30 mouse cellular contexts compared by ENCODE assay signal in genomic region chr5:100459468-100459867, GRCm38 (mm10).
"Had no signal": no experiment of that assay in that cellular context is flagged by ENCODE, and none has a peak within 500 bp of the region (broad histone marks: within the 10 kb centered on the region; RNA-seq: fewer than 3 reads in every experiment).

No protein-coding gene starts in this region.

- ATAC-seq: liver, embryonic 12.5 days; liver, postnatal 0 days; lung, postnatal 0 days; midbrain, embryonic 13.5 days; midbrain, embryonic 15.5 days had no signal

- H3K4me3 ChIP-seq: limb, embryonic 10.5 days; limb, embryonic 12.5 days; limb, embryonic 13.5 days; limb, embryonic 15.5 days; liver, embryonic 12.5 days; liver, embryonic 13.5 days; liver, embryonic 15.5 days; lung, embryonic 15.5 days; megakaryocyte, embryonic 14.5 days; midbrain, embryonic 10.5 days; midbrain, embryonic 12.5 days; midbrain, embryonic 13.5 days; midbrain, embryonic 15.5 days; myocyte; neural tube, embryonic 12.5 days had no signal

- H3K4me1 ChIP-seq: limb, embryonic 10.5 days; limb, embryonic 12.5 days; limb, embryonic 13.5 days; limb, embryonic 15.5 days; liver, embryonic 15.5 days; lung, embryonic 15.5 days; midbrain, embryonic 10.5 days; midbrain, embryonic 12.5 days; midbrain, embryonic 13.5 days; midbrain, embryonic 15.5 days; neural tube, embryonic 12.5 days had no signal

- H3K9ac ChIP-seq: limb, embryonic 12.5 days; limb, embryonic 13.5 days; limb, embryonic 15.5 days; liver, embryonic 12.5 days; liver, embryonic 13.5 days; liver, embryonic 14.5 days; liver, embryonic 15.5 days; liver, postnatal 0 days; lung, embryonic 14.5 days; lung, embryonic 15.5 days; midbrain, embryonic 12.5 days; midbrain, embryonic 13.5 days; midbrain, embryonic 15.5 days; neural tube, embryonic 12.5 days had no signal

- H3K27ac ChIP-seq: limb, embryonic 10.5 days; limb, embryonic 12.5 days; limb, embryonic 13.5 days; limb, embryonic 15.5 days; liver, embryonic 12.5 days; liver, embryonic 13.5 days; liver, embryonic 14.5 days; liver, embryonic 15.5 days; lung, embryonic 15.5 days; macrophage; midbrain, embryonic 10.5 days; midbrain, embryonic 12.5 days; midbrain, embryonic 13.5 days; midbrain, embryonic 15.5 days; neural tube, embryonic 12.5 days had no signal

- DNase-seq: left cerebral cortex, postnatal 4 days; liver; liver, embryonic 13.5 days; liver, postnatal 0 days; lung, adult 18-20 months; lung, adult 2 months; lung, embryonic 14.5 days; lung, postnatal 10 days; lung, postnatal 14 days; lung, postnatal 36 days; lung, postnatal 4 days; midbrain, embryonic 14.5 days had no signal

- H3K9me3 ChIP-seq: limb, embryonic 10.5 days; limb, embryonic 12.5 days; limb, embryonic 13.5 days; limb, embryonic 15.5 days; liver, embryonic 12.5 days; liver, embryonic 13.5 days; liver, embryonic 15.5 days; lung, embryonic 15.5 days; midbrain, embryonic 10.5 days; midbrain, embryonic 12.5 days; midbrain, embryonic 13.5 days; midbrain, embryonic 15.5 days; neural tube, embryonic 12.5 days had no signal

- H3K27me3 ChIP-seq: limb, embryonic 12.5 days; limb, embryonic 13.5 days; limb, embryonic 15.5 days; liver, embryonic 12.5 days; liver, embryonic 13.5 days; liver, embryonic 15.5 days; lung, embryonic 15.5 days; megakaryocyte, embryonic 14.5 days; midbrain, embryonic 12.5 days; midbrain, embryonic 13.5 days; midbrain, embryonic 15.5 days; neural tube, embryonic 12.5 days had no signal

- H3K4me2 ChIP-seq: limb, embryonic 12.5 days; limb, embryonic 13.5 days; limb, embryonic 15.5 days; liver, embryonic 11.5 days; liver, embryonic 12.5 days; liver, embryonic 13.5 days; liver, embryonic 15.5 days; lung, embryonic 14.5 days; lung, embryonic 15.5 days; midbrain, embryonic 12.5 days; midbrain, embryonic 13.5 days; midbrain, embryonic 15.5 days; neural tube, embryonic 12.5 days had no signal
